Mouse (Mus musculus) cerebellum, adult 2 months (tissue): ENCODE results near the gene Mrap.

Experiments used
- CTCF ChIP-seq: fragments of 200-500 bp; IDR thresholded peaks from 2 replicates; pipeline ENCODE4 v1.5.1; 2011; ENCODE audit warnings: low read depth, mild to moderate bottlenecking, control low read depth, low read length, moderate library complexity, borderline replicate concordance; ENCODE audit not compliant: insufficient read depth
- POLR2A ChIP-seq: fragments of 200-500 bp; IDR thresholded peaks from 2 replicates; pipeline ENCODE4 v1.6.1; 2011; ENCODE audit warnings: low read length, control low read depth, borderline replicate concordance; ENCODE audit not compliant: insufficient read depth

- TF ChIP-seq CTCF: no peak
- peak; percentile 98 for TF ChIP-seq POLR2A
Measured at GRCm38 (mm10) chr16:90727233-90728115, 10.5 kb upstream of the Mrap start, which contains the start of gene Mis18a.
